Mouse (Mus musculus) heart, embryonic 10.5 days (tissue): Measurements from ENCODE around the gene Abca16. TPM values are rescaled to one million over a fixed set of nuclear protein-coding genes. Genes with fewer than 3 reads are reported as not detected.

ENCODE experiments used
- DNase-seq: peaks from one replicate; pipeline ENCODE4 v3.0.0-alpha.2; 2017; ENCODE audit warnings: low spot score
- H3K27ac ChIP-seq: fragments of 300-500 bp; sonication (generic); 2 replicates; pipeline ENCODE4 v1.5.1; 2016; ENCODE audit warnings: mild to moderate bottlenecking
- H3K27me3 ChIP-seq: fragments of 300-500 bp; sonication (generic); 2 replicates; pipeline ENCODE4 v1.6.1; 2016; ENCODE audit warnings: mild to moderate bottlenecking; ENCODE audit not compliant: poor library complexity, insufficient read depth, severe bottlenecking
- H3K36me3 ChIP-seq: fragments of 300-500 bp; sonication (generic); 2 replicates; pipeline ENCODE4 v1.6.1; 2016; ENCODE audit warnings: mild to moderate bottlenecking, moderate library complexity
- H3K4me1 ChIP-seq: fragments of 300-500 bp; sonication (generic); 2 replicates; pipeline ENCODE4 v1.6.1; 2016; ENCODE audit warnings: mild to moderate bottlenecking
- H3K4me3 ChIP-seq: fragments of 300-500 bp; sonication (generic); 2 replicates; pipeline ENCODE4 v1.5.1; 2016; ENCODE audit warnings: mild to moderate bottlenecking, moderate library complexity
- H3K9me3 ChIP-seq: fragments of 300-500 bp; sonication (generic); 2 replicates; pipeline ENCODE4 v1.6.1; 2016; ENCODE audit warnings: mild to moderate bottlenecking, moderate library complexity
- WGBS: fragments of 180-500 bp; shearing (Covaris S2); methylation state at CpG from one replicate; pipeline ENCODE4 v1.1.7; 2016; 5-methylcytosine and 5-hydroxymethylcytosine counted together
- polyA plus RNA-seq: library from polyadenylated mRNA; unstranded; fragments of >200 nt; fragmentation: Nextera tagmentation; extraction: Ambion mirVana; gene quantifications from 2 replicates; pipeline ENCODE4 v1.2.1, GENCODE M21; 2016

Gene Abca16
- not detected in 2 replicates for polyA plus RNA-seq

GRCm38 (mm10) chr7:120409447-120409846, at the start of gene Abca16:
Gene Abca16 (plus strand): TSS chr7:120409647.
- no peak for DNase-seq
- Histone ChIP-seq H3K9me3 (no peaks in the 10 kb centered on the region), H3K27ac (no peak within 1 kb of the TSS), H3K27me3 (no peaks in the 10 kb centered on the region), H3K4me1 (no peaks in the 10 kb centered on the region), H3K4me3 (no peak within 1 kb of the TSS), H3K36me3 (no peaks in the 10 kb centered on the region)
- 67% methylated on average over 10 of the region's 10 CpGs for WGBS

- Histone ChIP-seq H3K9me3 (no peaks in the 10 kb centered on the region), H3K4me3 (no peak overlapping the region), H3K4me1 (no peaks in the 10 kb centered on the region), H3K36me3 (no peaks in the 10 kb centered on the region), H3K27me3 (no peaks in the 10 kb centered on the region), H3K27ac (no peak overlapping the region)
- WGBS = 36% methylated on average over 13 of the region's 13 CpGs
- no peak for DNase-seq
These were observed 48.3 kb upstream of the Abca16 start for GRCm38 (mm10) chr7:120361159-120361558.

GRCm38 (mm10) chr7:120412391-120412790, 2.9 kb downstream of the Abca16 start:
- WGBS = 78% methylated on average over 1 of the region's 1 CpGs
- no peaks in the 10 kb centered on the region for H3K27me3 ChIP-seq
- DNase-seq = no peak

GRCm38 (mm10) chr7:120426625-120427024, 17.2 kb downstream of the Abca16 start:
- Histone ChIP-seq H3K27me3 (no peaks in the 10 kb centered on the region), H3K9me3 (no peaks in the 10 kb centered on the region), H3K4me1 (no peaks in the 10 kb centered on the region), H3K4me3 (no peak overlapping the region), H3K27ac (no peak overlapping the region), H3K36me3 (no peaks in the 10 kb centered on the region)
- WGBS = 28% methylated on average over 3 of the region's 3 CpGs
- no peak for DNase-seq

More at GRCm38 (mm10) chr7:120412391-120412790, 2.9 kb downstream of the Abca16 start:
- Histone ChIP-seq H3K9me3 (no peaks in the 10 kb centered on the region), H3K27ac (no peak overlapping the region), H3K36me3 (no peaks in the 10 kb centered on the region), H3K4me1 (no peaks in the 10 kb centered on the region), H3K4me3 (no peak overlapping the region)

DNA sequence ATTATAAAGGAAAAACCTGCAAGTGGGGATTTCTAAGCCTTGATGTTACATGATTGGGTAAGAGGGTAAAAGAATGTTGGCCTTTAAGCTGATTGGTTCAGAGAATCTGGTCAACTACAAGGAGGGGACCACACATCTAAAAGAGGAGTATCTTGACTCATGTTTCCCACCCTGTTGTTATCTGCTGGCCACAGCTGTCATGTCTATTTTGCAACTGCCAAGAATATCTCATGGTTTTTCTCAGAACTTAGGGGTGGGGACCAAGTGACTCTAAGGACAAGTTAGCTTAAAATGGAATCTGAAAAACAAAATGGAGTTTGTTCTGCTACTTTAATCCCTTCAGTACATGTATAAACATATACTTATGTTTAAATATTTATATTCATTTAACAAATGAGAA, 22.0 kb downstream of the Abca16 start:
- DNase-seq = no peak
- no peaks in the 10 kb centered on the region for H3K9me3 ChIP-seq
- no peaks in the 10 kb centered on the region for H3K4me1 ChIP-seq
- H3K27ac ChIP-seq = no peak overlapping the region
- H3K4me3 ChIP-seq = no peak overlapping the region
- H3K27me3 ChIP-seq = no peaks in the 10 kb centered on the region
- no peaks in the 10 kb centered on the region for H3K36me3 ChIP-seq

- H3K4me3 ChIP-seq = peak overlapping the region; percentile 63
- no peaks in the 10 kb centered on the region for H3K4me1 ChIP-seq
- no peaks in the 10 kb centered on the region for H3K9me3 ChIP-seq
- 10% methylated on average over 31 of the region's 31 CpGs for WGBS
- DNase-seq = no peak
- peaks cover 4% of the 10 kb centered on the region; the same call in 1 of the 2 replicates for H3K27me3 ChIP-seq
- H3K27ac ChIP-seq = peak overlapping the region; percentile 70; the same call in 1 of the 2 replicates
- H3K36me3 ChIP-seq = no peaks in the 10 kb centered on the region
These were observed 94.6 kb downstream of the Abca16 start for GRCm38 (mm10) chr7:120503891-120504662.

DNA sequence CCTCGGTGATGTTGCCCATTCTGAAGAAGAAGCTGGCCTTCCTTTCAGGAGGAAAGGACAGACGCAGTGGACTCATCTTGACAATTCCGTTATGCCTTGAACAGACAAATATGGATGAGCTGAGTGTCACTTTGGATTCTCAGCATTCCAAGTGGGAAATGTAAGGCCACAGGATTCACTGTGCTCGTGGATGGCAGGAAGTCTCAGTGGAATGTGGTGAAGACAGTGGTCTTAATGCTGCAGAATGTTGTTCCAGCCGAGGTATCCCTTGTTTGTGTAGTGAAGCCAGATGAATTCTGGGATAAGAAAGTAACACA, 95.2 kb downstream of the Abca16 start:
- Histone ChIP-seq H3K4me1 (no peaks in the 10 kb centered on the region), H3K27me3 (peaks cover 4% of the 10 kb centered on the region; the same call in 1 of the 2 replicates), H3K27ac (peak overlapping the region; percentile 70; the same call in 1 of the 2 replicates), H3K4me3 (peak overlapping the region; percentile 63), H3K9me3 (no peaks in the 10 kb centered on the region), H3K36me3 (no peaks in the 10 kb centered on the region)
- 27% methylated on average over 5 of the region's 5 CpGs for WGBS
- DNase-seq = no peak

DNA sequence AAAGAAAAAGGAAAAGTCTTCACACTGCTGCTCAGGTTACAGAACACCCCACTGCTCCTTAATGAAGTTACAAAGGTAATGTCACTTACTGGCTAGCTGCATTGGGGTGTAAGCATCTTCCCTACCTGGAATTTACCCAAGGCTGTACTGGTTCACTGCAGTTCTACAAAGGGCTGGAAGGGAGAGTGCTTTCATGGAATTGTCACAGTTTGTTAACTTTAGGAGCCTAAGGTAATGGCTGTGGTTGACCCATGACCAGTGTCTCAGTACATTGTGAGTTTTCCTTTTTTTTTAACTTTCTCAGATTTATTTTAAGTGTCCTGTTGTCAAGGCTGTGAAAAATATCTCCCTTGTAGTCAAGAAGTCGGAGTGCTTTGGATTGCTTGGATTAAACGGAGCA, 125.4 kb downstream of the Abca16 start:
- Histone ChIP-seq H3K4me3 (no peak overlapping the region), H3K27me3 (no peaks in the 10 kb centered on the region), H3K4me1 (no peaks in the 10 kb centered on the region), H3K27ac (no peak overlapping the region), H3K9me3 (no peaks in the 10 kb centered on the region), H3K36me3 (no peaks in the 10 kb centered on the region)
- 79% methylated on average over 2 of the region's 2 CpGs for WGBS
- DNase-seq = no peak

DNA sequence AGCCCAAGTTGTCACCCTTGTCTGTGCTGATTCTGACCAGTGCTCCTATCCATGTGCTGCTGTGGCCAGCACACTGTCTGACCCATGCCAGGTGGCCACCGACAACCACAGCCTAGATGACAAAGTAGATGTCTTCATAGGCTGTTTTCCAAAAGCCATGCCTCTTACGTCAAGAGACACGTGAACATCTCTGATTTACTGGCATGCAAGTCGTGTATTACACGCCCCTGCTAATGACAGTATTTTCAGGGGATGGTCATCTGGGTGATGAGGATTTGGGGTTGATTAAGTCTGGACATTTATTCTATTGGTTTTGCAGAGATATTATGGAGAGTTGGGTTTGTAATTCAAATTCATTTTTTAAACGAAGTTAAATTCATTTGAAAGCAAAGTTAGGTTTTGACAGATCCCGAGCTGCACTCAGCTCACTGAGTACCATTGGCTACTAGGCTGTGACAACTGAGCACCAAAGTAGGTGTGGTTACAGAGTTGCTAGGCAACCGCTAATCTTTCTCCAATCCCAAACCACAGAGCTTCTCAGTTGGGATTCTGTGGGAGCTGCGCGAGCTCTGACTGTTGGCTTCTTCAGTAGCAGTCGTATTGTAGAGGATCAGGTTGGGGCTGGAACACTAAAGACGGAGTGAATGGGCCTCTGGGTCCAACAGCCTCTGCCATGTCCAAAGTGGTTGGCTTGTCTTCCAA, 143.2 kb downstream of the Abca16 start:
- no peaks in the 10 kb centered on the region for H3K4me1 ChIP-seq
- no peak overlapping the region for H3K4me3 ChIP-seq
- no peak overlapping the region for H3K27ac ChIP-seq
- no peaks in the 10 kb centered on the region for H3K27me3 ChIP-seq
- WGBS = 47% methylated on average over 12 of the region's 12 CpGs
- H3K36me3 ChIP-seq = no peaks in the 10 kb centered on the region
- no peaks in the 10 kb centered on the region for H3K9me3 ChIP-seq
- no peak for DNase-seq

DNA sequence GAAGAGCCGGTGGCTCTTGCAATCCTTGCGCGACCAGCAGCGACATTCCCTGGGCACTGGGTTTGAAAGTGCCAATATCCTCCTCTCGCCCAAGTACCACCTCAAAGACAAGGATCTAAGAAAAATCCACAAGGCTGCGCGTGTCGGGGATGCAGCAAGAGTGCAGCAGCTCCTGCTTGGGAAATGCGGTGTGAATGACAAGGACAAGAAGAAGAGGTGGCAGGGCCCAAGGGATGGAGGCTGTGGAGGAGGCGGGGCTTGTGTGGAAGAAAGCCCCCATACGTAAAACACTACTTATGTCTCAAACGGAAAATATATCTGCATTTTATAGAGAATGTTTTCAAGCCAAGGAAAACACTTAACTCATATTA, 143.7 kb downstream of the Abca16 start:
- H3K27me3 ChIP-seq = no peaks in the 10 kb centered on the region
- H3K27ac ChIP-seq = no peak overlapping the region
- no peaks in the 10 kb centered on the region for H3K9me3 ChIP-seq
- no peak for DNase-seq
- 47% methylated on average over 12 of the region's 12 CpGs for WGBS
- H3K4me3 ChIP-seq = no peak overlapping the region
- H3K4me1 ChIP-seq = no peaks in the 10 kb centered on the region
- H3K36me3 ChIP-seq = no peaks in the 10 kb centered on the region

DNA sequence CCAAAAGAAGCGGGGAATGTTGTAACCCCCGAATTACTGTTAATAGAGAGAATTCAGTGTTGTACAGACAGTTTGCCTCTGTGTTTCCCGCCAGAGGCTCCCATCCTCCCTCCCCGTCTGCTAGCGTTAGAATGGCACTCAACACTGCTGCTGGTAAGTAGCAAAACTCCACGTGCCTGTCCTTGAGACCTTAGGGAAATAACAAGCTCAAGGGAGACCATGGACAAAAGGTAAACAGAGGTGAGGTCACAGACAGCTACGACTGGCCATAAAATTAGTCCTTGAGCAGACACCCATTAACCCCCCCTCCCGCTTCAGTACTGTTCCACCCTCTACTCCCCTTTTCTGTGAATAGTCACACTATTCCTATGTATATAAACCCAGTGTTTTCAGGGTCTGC, 157.9 kb downstream of the Abca16 start:
- 72% methylated on average over 8 of the region's 8 CpGs for WGBS
- Histone ChIP-seq H3K4me1 (no peaks in the 10 kb centered on the region), H3K27ac (no peak overlapping the region), H3K27me3 (no peaks in the 10 kb centered on the region), H3K9me3 (no peaks in the 10 kb centered on the region), H3K4me3 (no peak overlapping the region), H3K36me3 (no peaks in the 10 kb centered on the region)
- DNase-seq = no peak

GRCm38 (mm10) chr7:120576520-120576919, 167.1 kb downstream of the Abca16 start:
- Histone ChIP-seq H3K4me1 (no peaks in the 10 kb centered on the region), H3K9me3 (no peaks in the 10 kb centered on the region), H3K36me3 (no peaks in the 10 kb centered on the region), H3K4me3 (no peak overlapping the region), H3K27me3 (no peaks in the 10 kb centered on the region), H3K27ac (no peak overlapping the region)
- WGBS = 62% methylated on average over 3 of the region's 3 CpGs
- no peak for DNase-seq
